Mouse (Mus musculus) cerebellum, adult 2 months (tissue): ENCODE data around the gene Trim7.

Experiments
- CTCF ChIP-seq: fragments of 200-500 bp; IDR thresholded peaks from 2 replicates; pipeline ENCODE4 v1.5.1; 2011; ENCODE audit warnings: low read depth, mild to moderate bottlenecking, control low read depth, low read length, moderate library complexity, borderline replicate concordance; ENCODE audit not compliant: insufficient read depth
- POLR2A ChIP-seq: fragments of 200-500 bp; IDR thresholded peaks from 2 replicates; pipeline ENCODE4 v1.6.1; 2011; ENCODE audit warnings: low read length, control low read depth, borderline replicate concordance; ENCODE audit not compliant: insufficient read depth

GRCm38 (mm10) chr11:48795221-48795620, 30.7 kb upstream of the Trim7 start:
- TF ChIP-seq POLR2A = no peak
- no peak for TF ChIP-seq CTCF
